Mouse (Mus musculus) brain, embryonic 14.5 days (tissue): ENCODE results near the gene Ltv1.
"Not testable (repeated sequence)": the region's sequence is repeated elsewhere in the genome, so short reads cannot be mapped to it uniquely, and the experiment has no call there.

Experiments
- CTCF ChIP-seq: fragments of 200-500 bp; IDR thresholded peaks from 2 replicates; pipeline ENCODE4 v1.5.1; 2012; ENCODE audit warnings: inconsistent platforms, mild to moderate bottlenecking, moderate library complexity, borderline replicate concordance; ENCODE audit not compliant: insufficient read depth, insufficient read length; ENCODE audit errors: extremely low read depth
- POLR2A ChIP-seq: fragments of 200-500 bp; IDR thresholded peaks from 2 replicates; pipeline ENCODE4 v1.6.1; 2012; ENCODE audit warnings: mild to moderate bottlenecking, inconsistent platforms, borderline replicate concordance; ENCODE audit not compliant: poor library complexity, insufficient read depth, insufficient read length, severe bottlenecking; ENCODE audit errors: extremely low read depth

DNA sequence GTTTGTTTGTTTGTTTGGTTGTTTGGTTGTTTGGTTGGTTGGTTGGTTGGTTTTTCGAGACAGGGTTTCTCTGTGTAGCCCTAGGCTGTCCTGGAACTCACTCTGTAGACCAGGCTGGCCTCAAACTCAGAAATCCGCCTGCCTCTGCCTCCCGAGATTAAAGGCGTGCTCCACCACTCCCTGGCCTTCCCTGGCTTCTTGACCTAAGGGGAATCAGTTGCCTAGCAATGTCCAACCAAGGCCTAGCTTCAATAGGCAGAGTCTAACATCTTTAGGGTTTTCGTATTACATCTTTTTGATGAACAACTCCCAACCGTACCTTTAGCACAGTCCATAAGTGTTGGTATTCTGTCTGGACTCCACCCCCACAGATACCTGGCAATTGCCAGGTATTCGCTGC lies 528 bp upstream of the Ltv1 start:
- not testable (repeated sequence) for TF ChIP-seq CTCF, POLR2A
